Comparison of ENCODE assay signal across 26 mouse cellular contexts in genomic region chr9:118596767-118597166, GRCm38 (mm10). TPM values are rescaled to one million over a fixed set of nuclear protein-coding genes. Genes with fewer than 3 reads are reported as not detected.
DNase-seq lines count a peak whose midpoint lies in the region; ATAC-seq and TF ChIP-seq lines count a peak whose summit lies in the region.
"Had no signal": no experiment of that assay in that cellular context is flagged by ENCODE, and none has a peak within 500 bp of the region (broad histone marks: within the 10 kb centered on the region; RNA-seq: fewer than 3 reads in every experiment).

No protein-coding gene starts in this region.

- no peak for TF ChIP-seq EP300 in lung, postnatal 0 days (IDR thresholded peaks at IDR 0.05)

- no peak for DNase-seq in lung, postnatal 0 days (ENCODE audit: low spot score)
- DNase-seq in lung, postnatal 4 days: no peak
- DNase-seq in left cerebral cortex, adult 18-20 months (ENCODE audit: low spot score in 2 of 2): no peak
- DNase-seq in neural tube, embryonic 10.5 days (ENCODE audit: extremely low spot score, low spot score): no peak
- DNase-seq: adrenal gland, adult 8-10 months; adrenal gland, postnatal 25 days; B cell, adult 2 months; cerebellum, adult 18-20 months; cerebellum, adult 9-10 months; gastrocnemius, postnatal 25 days; heart, postnatal 10 days; heart, postnatal 36 days had no signal

- no peak for TF ChIP-seq CTCF in lung, postnatal 0 days (IDR thresholded peaks at IDR 0.05)

- H3K4me1 ChIP-seq in lung, postnatal 0 days (ENCODE audit: insufficient read depth, low read depth, low read length): no peaks in the 10 kb centered on the region
- H3K4me1 ChIP-seq in intestine, embryonic 16.5 days (ENCODE audit: control insufficient read depth, insufficient read depth, low read length): no peaks in the 10 kb centered on the region
- H3K4me1 ChIP-seq in stomach, embryonic 15.5 days: peaks cover 8% of the 10 kb centered on the region; the same call in 1 of the 2 replicates
- H3K4me1 ChIP-seq in midbrain, embryonic 15.5 days: no peaks in the 10 kb centered on the region
- H3K4me1 ChIP-seq: forebrain, embryonic 15.5 days had no signal

- H3K9me3 ChIP-seq in lung, postnatal 0 days (ENCODE audit: low read length): no peaks in the 10 kb centered on the region
- H3K9me3 ChIP-seq in intestine, embryonic 16.5 days (ENCODE audit: control insufficient read depth, low read length): no peaks in the 10 kb centered on the region
- no peaks in the 10 kb centered on the region for H3K9me3 ChIP-seq in stomach, embryonic 15.5 days
- no peaks in the 10 kb centered on the region for H3K9me3 ChIP-seq in midbrain, embryonic 15.5 days
- H3K9me3 ChIP-seq: forebrain, embryonic 10.5 days; forebrain, embryonic 15.5 days; heart, embryonic 12.5 days; heart, embryonic 15.5 days; hindbrain, embryonic 10.5 days; hindbrain, embryonic 13.5 days had no signal

- H3K4me3 ChIP-seq in lung, postnatal 0 days (ENCODE audit: low read depth, low read length): no peak overlapping the region
- no peak overlapping the region for H3K4me3 ChIP-seq in intestine, embryonic 16.5 days (ENCODE audit: low read length)
- H3K4me3 ChIP-seq in stomach, embryonic 15.5 days (replicated peaks): no peak overlapping the region
- no peak overlapping the region for H3K4me3 ChIP-seq in midbrain, embryonic 15.5 days
- H3K4me3 ChIP-seq: forebrain, embryonic 10.5 days; forebrain, embryonic 15.5 days; heart, embryonic 12.5 days; heart, embryonic 15.5 days; hindbrain, embryonic 10.5 days; hindbrain, embryonic 13.5 days had no signal

- H3K4me2 ChIP-seq in lung, postnatal 0 days (replicated peaks; ENCODE audit: low read depth, low read length): no peak overlapping the region
- no peak overlapping the region for H3K4me2 ChIP-seq in intestine, embryonic 16.5 days (ENCODE audit: low read depth, low read length)
- no peak overlapping the region for H3K4me2 ChIP-seq in stomach, embryonic 15.5 days
- no peak overlapping the region for H3K4me2 ChIP-seq in midbrain, embryonic 15.5 days
- H3K4me2 ChIP-seq: forebrain, embryonic 15.5 days; heart, embryonic 12.5 days; heart, embryonic 15.5 days; hindbrain, embryonic 13.5 days had no signal

- no peaks in the 10 kb centered on the region for H3K36me3 ChIP-seq in lung, postnatal 0 days (ENCODE audit: insufficient read depth, low read length)
- no peaks in the 10 kb centered on the region for H3K36me3 ChIP-seq in intestine, embryonic 16.5 days (ENCODE audit: control insufficient read depth, insufficient read depth, low read length)
- H3K36me3 ChIP-seq in stomach, embryonic 15.5 days: no peaks in the 10 kb centered on the region
- no peaks in the 10 kb centered on the region for H3K36me3 ChIP-seq in midbrain, embryonic 15.5 days (replicated peaks)
- H3K36me3 ChIP-seq: forebrain, embryonic 10.5 days; forebrain, embryonic 15.5 days; G1E; heart, embryonic 12.5 days; heart, embryonic 15.5 days; hindbrain, embryonic 10.5 days; hindbrain, embryonic 13.5 days had no signal

- WGBS in lung, postnatal 0 days: 65% methylated on average over 7 of the region's 7 CpGs
- 61% methylated on average over 7 of the region's 7 CpGs for WGBS in intestine, embryonic 16.5 days
- 69% methylated on average over 7 of the region's 7 CpGs for WGBS in stomach, embryonic 15.5 days
- WGBS in midbrain, embryonic 15.5 days: 89% methylated on average over 7 of the region's 7 CpGs

- no peaks in the 10 kb centered on the region for H3K27me3 ChIP-seq in lung, postnatal 0 days (replicated peaks; ENCODE audit: insufficient read depth, low read length)
- H3K27me3 ChIP-seq in intestine, embryonic 16.5 days (replicated peaks; ENCODE audit: control insufficient read depth, insufficient read depth, low read length): no peaks in the 10 kb centered on the region
- no peaks in the 10 kb centered on the region for H3K27me3 ChIP-seq in stomach, embryonic 15.5 days (replicated peaks)
- no peaks in the 10 kb centered on the region for H3K27me3 ChIP-seq in midbrain, embryonic 15.5 days (replicated peaks)
- H3K27me3 ChIP-seq: forebrain, embryonic 15.5 days; hindbrain, embryonic 13.5 days; Patski had no signal

- H3K27ac ChIP-seq in lung, postnatal 0 days (ENCODE audit: low read length): no peak overlapping the region
- no peak overlapping the region for H3K27ac ChIP-seq in intestine, embryonic 16.5 days (ENCODE audit: low read length)
- no peak overlapping the region; the same call in 1 of the 2 replicates for H3K27ac ChIP-seq in stomach, embryonic 15.5 days
- no peak overlapping the region for H3K27ac ChIP-seq in midbrain, embryonic 15.5 days
- H3K27ac ChIP-seq: forebrain, embryonic 10.5 days; forebrain, embryonic 15.5 days; heart, embryonic 15.5 days; hindbrain, embryonic 10.5 days; hindbrain, embryonic 13.5 days had no signal

- H3K9ac ChIP-seq in lung, postnatal 0 days (replicated peaks; ENCODE audit: low read depth): no peak overlapping the region
- H3K9ac ChIP-seq in intestine, embryonic 16.5 days (ENCODE audit: low read depth, low read length): no peak overlapping the region
- H3K9ac ChIP-seq in stomach, embryonic 15.5 days: no peak overlapping the region
- no peak overlapping the region for H3K9ac ChIP-seq in midbrain, embryonic 15.5 days
- H3K9ac ChIP-seq: forebrain, embryonic 15.5 days; heart, embryonic 12.5 days; heart, embryonic 15.5 days; hindbrain, embryonic 13.5 days had no signal

- ATAC-seq in lung, postnatal 0 days: 0 out of 2 replicates have a peak, but pooled peaks have one; percentile 38
- peak; percentile 85 for ATAC-seq in intestine, embryonic 16.5 days
- peak; percentile 50; the same call in 1 of the 2 replicates for ATAC-seq in stomach, embryonic 15.5 days (ENCODE audit: insufficient read depth, low FRiP score, low read depth)
- no peak for ATAC-seq in midbrain, embryonic 15.5 days (replicated peaks)
- ATAC-seq: activated CD4-positive, CD25-positive, alpha-beta regulatory T cell, adult 4 months; forebrain, embryonic 15.5 days; hindbrain, embryonic 16.5 days; Patski had no signal

RNA-seq across cellular contexts. Expression of gene Itga9, which starts 9.7 kb away (rescaled TPM):
- 22.0 and 24.2 TPM in 2 replicates for polyA plus RNA-seq in lung, postnatal 0 days (2015; fragmentation: Nextera tagmentation; extraction: Ambion mirVana)
- polyA plus RNA-seq in intestine, embryonic 16.5 days (2015; fragmentation: Nextera tagmentation; extraction: Ambion mirVana): 3.5 and 3.7 TPM in 2 replicates
- 16.2 and 17.6 TPM in 2 replicates for polyA plus RNA-seq in stomach, embryonic 15.5 days (2015; fragmentation: Nextera tagmentation; extraction: Ambion mirVana)
- 1 to 10 TPM; 5.6 to 7.5 TPM for total RNA-seq in left cerebral cortex, adult 18-20 months (2021)
- 2.0 and 2.1 TPM in 2 replicates for polyA plus RNA-seq in midbrain, embryonic 15.5 days (2015; fragmentation: Nextera tagmentation; extraction: Ambion mirVana)
- total RNA-seq: CH12.LX had no signal
- polyA plus RNA-seq: G1E had no signal
